Mouse (Mus musculus) frontal cortex, postnatal 14 days (tissue): Measurements from ENCODE around the gene Ncor2.
A peak's percentile ranks its signal among the peaks of the same experiment; 100 is the strongest.
"Not testable (repeated sequence)": the region's sequence is repeated elsewhere in the genome, so short reads cannot be mapped to it uniquely, and the experiment has no call there.

Source experiments
- DNase-seq, 2 experiments: peaks; one replicate each; pipeline ENCODE4 v3.0.0; 2022; ENCODE audit warnings: low spot score in 2 of 2

Gene Ncor2

DNA sequence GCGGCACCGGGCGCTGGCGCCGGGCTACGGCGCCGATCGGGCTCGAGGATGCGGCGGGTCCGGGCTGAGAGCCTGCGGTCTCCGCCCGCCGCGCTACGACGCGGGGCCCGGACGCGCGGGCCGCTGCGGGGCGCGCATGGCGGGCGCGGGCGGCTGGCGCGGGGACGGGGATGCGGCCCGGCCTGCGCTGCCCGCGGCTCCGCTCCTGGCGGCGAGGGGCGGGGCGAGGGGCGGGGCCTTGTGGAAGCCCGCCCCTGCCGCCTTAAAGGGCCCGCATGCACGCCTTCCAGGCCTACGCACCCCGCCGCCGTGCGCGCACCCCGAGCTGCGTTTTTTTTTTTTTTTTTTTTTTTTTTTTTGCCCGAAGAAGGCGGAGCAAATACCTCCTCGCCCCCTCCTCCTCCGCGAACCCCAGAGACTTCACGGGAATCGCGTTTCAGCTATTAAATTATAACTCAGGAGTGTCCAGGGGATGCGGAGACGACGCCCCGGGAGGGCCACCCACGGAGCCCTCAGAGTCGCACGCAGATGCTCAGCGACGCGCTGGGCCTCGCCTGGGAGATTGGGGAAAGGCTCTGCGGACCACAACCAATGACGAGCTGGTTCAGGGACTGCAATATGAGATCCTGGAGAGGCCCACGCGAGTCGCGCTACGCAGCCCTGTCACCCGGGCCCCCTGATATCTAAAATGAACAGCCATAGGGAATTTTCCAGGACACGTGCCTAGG lies at the start of gene Ncor2:
TSS of gene Ncor2 (minus strand) at position 213 of the 728 bp plus-strand sequence.
- DNase-seq: peak; percentile 68 to 77

DNA sequence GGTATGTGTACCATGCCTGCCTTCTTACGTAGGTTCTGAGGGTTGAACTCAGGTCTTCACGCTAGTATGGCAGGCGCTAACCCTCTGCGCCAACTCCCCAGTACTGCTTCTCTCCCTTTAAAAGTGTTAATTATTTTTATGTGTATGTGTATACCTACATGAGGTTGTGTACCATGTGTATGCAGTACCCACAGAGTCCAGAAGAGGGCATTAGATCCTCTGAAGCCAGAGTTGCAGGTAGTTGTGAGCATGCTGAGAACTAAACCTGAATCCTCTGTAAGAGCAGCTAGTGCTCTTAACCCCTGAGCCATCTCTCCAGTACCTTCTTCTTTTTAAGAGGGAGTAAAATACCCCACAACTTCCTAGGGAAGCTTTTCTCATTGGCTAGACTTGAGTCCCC lies 48.7 kb upstream of the Ncor2 start:
- DNase-seq: no peak

DNA sequence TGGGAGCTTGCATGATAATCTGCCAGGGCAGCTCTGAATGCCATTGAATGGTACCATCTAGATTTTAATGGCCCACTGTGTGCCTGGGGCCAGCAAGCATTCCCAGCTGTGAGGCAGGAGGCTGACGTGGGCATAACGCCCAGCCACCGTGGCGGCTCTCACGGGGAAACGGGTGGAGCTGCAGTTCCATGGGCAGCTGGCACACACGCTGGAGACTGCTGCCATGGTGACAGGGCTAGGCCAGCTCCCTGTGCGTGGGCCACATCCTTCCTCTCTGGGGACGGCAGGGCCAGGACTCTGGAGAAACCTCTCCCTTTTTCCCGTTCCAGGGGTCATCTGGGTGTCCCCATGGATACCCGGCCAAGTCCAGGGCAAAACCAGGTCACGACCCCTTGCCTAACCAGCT lies 47.2 kb upstream of the Ncor2 start:
- peak; percentile 75 to 83 for DNase-seq

DNA sequence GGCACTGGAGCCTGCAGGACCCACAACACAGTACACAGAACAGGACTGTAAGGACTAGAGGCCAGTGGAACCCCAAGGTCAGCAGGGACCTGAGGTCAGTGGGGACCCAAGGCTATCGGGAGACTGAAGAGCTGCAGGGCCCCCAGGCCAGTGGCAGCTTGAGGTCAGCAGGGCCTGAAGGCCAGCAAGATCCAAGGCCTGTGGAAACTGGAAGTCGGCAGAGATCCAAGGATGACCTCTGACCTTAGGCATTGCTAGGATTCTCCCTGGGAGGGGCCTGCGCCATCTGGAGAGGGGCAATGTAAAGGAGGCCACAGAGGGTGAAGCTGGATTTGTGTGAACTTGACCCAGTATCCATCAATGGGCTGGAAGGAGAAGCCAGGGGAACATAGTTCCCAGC lies 45.9 kb upstream of the Ncor2 start:
- DNase-seq: no peak

DNA sequence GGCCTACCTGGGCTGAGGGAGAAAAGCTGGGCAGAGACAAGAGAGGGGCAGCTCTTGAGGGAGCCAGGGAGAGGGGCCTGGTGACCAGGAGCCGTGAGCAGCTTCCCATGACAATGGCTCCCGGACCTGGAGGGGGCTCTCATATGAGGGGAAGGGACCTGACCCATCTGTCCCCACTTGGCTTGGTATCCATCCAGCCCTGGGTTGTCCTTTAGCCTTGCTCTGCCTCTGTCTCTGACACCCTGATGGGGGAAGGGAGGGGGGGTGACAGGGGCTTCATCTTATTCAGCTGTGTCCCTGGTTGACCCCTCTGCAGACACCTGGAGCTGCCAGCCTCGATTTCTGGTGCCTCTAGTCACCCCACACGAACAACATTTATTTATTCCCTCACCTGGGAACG lies 44.9 kb upstream of the Ncor2 start:
- no peak for DNase-seq

DNA sequence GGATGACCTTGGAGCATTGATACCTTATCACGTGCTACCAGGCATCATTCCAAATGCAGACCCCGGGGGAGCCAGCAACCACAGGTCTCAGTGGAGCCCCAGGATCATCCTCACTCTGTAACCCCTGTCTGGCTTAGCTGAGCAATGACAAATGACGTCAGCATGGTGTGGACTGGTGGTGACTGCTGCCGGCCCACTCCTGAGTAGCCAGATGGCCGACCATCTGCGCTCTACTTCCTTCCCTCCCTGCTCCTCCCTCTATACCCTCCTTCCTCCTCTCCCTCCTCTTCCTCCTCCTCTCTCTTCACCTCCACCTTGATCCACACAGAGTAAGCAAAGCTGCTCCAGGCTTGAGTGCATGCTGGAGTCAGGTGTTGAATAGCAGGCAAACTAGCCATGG lies 43.7 kb upstream of the Ncor2 start:
- DNase-seq: no peak

DNA sequence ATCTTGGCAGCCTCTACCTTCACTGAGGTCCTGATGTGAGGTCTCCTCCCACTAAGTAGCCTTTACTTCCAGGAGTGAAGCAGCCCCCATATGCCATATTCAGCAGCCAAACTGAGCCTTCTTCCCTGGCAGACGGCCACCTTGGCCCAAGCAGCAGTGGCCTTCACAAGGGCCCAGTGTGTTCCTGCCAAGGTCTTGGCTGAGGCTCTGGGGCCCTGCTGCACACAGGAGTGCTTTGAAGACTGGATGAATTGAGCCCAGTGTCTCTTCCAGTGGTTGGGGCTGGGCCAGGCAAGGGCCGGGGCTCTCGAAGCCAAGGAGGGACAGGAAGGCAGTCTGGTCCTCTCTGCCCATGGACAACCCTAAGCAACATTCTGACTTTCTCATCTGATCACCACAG lies 42.8 kb upstream of the Ncor2 start:
- peak; percentile 63 to 81 for DNase-seq

DNA sequence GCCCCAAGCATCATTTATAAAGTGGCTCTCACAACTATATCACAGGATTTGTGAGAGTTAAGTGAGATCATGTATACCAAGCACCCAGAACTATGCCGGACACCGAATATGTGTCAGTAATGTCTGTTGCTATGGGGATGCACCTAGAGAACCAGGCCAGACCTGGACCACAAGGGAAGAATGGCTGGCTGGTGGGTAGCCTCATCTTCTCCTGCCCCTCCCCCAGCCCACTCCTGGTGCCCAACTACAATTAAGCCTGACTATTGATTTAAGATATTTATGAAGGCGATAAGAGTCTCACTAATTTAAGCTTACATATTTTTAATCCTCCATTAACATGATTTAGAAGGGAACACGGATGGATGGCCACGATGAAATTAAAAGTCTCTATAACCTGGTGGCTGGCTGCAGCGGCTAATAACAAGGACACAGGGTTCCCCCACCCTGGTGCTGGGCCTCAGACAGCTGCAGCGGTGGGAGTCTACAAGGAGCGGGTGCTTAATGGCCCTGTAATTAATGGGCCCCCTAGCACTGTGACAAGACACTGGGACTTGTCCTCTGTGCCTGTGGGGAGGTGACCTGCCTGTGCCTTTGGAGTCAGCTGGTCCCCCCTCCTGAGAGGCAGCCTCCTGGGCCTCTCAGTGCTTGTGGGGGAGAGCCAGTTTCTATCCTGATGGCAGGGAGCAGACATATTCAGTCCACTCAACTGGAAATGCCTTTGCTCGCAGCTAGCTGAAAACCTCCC lies 38.6 kb upstream of the Ncor2 start:
- DNase-seq: no peak

DNA sequence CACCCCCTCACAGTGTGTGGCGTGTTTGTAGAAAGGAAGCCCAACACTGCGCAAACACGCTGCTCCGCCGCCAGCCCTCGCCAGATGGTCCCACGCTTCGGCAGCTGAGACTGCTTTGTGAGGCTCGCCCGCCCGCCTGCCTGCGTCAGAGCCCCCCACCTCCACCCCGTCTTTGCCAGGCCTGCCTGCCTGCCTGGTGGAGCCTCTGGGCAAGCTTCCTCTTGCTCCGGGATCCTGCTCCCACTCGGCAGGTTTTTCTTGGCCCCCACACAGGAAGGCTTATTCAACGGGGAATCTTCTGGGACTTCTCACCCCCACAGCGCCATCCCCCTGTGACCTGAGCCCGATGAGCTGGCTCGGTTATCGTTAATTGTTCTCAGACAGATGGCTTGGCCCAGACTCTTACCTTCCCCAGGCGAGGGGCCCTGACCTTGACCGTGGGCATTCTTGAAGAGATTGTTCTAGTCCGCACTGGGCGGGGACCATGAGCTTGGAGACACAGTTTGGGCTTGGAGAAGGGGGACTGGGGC lies 37.0 kb upstream of the Ncor2 start:
- DNase-seq: peak; percentile 80 to 81

DNA sequence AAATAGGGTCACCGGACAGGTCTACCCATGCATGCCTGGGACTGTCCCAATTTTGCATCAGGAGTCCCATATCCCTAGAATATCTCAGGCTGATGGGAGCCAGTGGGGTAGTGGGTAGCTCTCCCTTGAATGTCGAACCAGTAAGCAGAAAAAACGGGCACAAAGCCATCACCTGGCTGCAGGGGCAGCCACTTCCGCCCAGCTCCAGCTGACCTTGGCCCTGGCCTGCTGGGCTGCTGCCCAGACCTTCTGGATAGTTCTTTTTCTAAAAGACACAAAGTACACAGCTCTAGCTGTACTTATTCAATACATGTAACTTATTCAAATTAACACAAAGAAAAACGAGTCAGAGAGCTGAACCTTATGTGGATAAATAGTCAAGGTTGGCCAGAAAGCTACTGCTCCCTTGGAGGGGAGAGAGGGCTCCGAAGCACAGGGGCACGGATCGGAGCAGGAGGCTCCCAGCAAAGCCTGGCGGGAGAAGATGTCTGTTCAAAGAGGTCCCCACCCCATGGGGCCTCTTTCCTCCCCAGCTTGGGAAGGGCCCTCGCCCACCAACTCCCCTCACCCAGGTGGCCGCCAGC lies 36.4 kb upstream of the Ncor2 start:
- DNase-seq: no peak

DNA sequence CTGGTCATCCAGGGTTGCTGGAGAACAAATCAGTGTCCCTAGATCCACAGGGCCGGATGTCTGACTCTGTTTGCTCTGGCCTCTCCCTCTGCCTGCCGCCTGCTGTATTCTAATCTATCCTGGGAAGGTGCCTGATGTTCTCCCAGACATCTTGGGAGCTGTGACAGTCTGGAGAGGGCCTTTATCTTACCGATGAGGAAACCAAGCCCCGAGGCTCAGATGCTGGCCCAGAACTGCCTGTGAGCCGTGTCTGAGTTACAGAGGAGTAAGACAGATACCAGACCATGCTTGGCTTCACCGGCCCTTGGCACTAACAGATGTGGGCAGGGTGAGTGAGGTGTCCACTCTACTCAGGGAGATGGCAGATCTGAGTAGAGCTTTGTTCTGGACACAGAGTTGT lies 35.0 kb upstream of the Ncor2 start:
- no peak for DNase-seq

DNA sequence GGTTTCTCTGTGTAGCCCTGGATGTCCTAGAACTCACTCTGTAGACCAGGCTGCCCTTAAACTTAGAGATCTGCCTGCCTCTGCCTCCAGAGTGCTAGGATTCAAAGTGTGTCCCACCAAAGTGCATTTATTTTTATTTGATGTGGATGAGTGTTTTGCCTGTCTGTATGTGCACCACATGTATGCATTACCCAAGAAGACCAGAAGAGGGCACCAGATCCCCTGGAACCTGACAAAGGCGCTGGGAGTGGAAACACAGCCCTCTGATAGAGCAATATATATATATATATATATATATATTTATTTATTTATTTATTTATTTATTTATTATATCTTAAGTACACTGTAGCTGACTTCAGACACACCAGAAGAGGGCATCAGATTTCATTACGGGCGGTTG lies 25.9 kb upstream of the Ncor2 start:
- DNase-seq: not testable (repeated sequence)

DNA sequence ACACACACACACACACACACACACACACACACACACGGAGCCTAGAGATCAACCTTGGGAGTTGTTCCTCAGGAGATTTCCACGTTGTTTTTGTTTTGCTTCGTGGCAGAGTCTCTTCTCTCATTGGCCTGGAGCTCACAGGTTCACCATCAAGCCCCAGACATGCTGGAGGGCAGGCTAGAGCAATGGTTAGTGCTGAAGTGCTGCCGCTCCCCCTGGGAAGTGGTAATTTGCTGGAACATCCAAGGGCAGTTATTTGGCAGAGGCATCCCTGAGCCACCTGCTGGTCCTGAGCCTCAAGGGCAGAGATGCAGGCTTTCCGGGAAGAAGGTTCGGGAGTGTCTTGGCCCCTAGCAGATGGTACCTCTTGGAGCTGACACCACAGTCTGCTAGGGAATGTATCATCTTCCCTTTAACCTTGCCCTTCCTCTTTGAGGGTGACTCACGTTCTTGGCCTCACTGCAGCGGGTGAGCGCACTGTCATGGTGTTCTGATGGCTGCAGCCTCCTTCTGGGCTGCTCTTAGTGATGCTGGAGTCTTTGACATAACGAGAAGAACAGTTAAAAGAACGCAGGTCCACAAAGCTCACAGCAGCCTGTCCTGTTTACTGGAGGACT lies 25.3 kb upstream of the Ncor2 start:
- no peak for DNase-seq

DNA sequence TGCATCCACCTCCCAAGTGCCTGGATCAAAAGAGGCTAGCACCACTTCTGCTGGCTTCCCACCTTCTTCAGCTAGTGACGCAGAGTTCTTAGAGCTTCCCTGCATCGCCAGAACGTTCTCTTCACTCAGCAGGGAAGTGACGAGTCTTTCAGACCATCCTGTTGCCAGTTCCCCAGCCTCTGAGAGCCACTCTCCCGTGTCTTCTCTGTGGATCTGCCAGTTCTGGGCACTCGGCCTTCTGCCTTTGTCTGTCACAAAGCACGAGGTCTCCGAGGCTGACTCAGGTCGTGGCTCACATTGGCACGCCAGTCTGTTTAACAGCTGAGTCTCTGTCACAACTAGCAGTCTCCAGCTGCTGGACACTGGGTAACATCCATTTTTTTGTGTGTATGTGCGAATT lies 24.7 kb upstream of the Ncor2 start:
- DNase-seq: peak in 1 of 2 experiments; percentile 39

DNA sequence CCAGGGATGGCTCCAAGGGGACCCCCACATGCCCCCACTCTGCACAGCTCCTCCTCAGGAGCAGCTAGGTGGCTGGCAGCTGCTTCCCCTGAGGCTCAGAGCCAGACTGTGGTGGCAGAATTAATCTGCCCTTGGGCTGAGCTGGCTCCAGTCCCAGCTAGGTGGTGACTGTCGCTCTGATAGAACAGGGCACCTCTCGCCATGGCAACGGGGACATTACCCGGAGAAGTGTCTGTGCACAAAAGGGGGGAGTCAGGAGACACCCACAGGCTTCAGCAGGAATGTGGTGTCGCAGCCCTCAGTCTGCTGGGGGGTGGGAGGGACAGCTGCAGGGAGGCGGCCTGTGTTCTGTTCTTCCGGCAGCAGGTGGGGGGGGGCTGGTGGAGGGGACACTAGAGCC lies 24.1 kb upstream of the Ncor2 start:
- peak in 1 of 2 experiments; percentile 54 for DNase-seq

DNA sequence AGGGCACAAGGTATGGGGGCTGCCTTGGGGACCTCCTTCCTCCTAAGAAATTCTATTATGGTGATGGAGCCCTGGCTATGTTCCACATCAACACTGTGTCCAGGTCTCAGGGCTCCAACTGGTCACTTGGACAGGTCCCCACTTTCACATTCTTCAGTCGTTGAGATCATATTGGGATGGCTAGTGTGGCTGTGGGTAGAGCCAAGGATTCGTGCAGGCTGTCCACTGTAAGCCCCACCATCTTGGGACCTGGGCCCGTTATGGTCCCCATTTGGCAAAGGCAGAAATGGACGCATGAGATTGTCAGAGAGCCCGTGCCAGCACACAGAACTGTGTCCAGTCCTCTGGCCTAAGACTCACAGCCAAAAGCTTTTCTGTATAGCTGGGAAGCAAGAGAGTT lies 23.1 kb upstream of the Ncor2 start:
- DNase-seq: no peak

DNA sequence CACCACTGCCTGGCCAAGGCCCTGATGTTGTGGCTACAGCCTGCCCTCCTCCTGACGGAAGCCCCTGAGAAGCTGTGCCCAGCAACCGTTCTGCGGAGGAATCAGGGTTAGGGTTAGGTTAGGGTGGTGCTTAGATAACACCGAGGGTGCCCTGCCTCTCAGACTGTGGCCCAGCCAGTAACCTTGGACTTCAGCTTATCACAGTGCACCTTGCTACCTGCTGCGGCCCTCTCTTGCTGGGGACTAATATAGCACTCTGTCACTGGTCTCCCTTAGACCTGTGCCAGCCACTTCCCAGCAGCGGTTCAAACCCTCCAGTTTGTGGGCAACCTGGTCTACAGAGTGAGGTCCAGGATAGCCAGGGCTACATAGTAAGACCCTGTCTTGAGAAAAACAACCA lies 20.1 kb upstream of the Ncor2 start:
- no peak for DNase-seq

DNA sequence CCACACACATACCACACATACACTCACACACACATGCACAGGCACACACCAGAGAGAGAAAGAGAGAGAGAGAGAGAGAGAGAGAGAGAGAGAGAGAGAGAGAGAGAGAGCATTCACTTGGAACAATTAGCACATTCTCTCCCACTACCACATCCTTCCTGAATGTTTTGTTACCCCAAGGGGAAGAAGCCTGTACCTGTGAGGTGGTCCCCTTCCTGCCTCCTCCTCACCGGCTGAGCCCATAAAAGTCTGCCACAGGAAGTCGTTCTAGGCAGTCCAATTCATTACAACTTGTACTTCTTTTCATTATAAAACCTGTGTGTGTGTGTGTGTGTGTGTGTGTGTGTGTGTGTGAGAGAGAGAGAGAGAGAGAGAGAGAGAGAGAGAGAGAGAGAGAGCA lies 18.3 kb upstream of the Ncor2 start:
- not testable (repeated sequence) for DNase-seq

DNA sequence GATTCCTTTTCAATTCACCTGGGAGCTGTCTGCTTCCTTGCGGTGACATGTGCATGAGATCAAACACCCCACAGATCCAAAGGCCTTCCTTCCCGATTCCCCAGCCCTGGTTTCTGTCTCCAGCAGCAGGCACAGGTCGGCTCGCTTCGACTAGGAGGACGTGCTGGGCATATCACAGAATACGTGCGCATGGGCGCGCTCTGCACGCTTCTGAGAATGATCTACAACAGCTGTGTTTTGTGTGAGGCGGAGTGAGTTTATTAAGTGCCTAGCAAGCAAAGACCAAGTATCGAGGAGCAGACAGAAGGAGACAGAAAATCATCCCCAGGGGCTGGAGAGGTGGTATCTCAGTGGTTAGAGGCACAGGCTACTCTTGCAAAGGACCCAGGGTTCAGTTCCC lies 17.0 kb upstream of the Ncor2 start:
- no peak for DNase-seq

DNA sequence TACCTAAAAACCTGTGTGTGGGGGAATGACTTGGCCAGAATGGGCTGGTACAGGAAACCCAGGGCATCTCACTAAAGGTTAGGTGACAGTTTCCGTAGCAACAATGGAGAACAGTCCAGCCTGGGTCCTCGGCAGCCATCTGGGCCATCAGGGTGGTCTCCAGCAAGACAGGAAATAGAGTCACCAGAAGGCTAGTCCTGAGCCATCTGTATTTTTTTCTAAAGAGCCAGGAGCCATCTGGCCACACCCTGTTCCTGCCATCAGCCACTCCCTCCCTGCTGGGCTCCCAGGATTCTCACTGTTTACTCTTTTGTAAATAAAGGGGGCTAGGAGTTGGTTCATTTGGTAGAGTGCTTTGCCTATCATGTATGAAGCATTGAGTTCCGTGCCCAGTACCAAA lies 16.1 kb upstream of the Ncor2 start:
- DNase-seq: no peak

DNA sequence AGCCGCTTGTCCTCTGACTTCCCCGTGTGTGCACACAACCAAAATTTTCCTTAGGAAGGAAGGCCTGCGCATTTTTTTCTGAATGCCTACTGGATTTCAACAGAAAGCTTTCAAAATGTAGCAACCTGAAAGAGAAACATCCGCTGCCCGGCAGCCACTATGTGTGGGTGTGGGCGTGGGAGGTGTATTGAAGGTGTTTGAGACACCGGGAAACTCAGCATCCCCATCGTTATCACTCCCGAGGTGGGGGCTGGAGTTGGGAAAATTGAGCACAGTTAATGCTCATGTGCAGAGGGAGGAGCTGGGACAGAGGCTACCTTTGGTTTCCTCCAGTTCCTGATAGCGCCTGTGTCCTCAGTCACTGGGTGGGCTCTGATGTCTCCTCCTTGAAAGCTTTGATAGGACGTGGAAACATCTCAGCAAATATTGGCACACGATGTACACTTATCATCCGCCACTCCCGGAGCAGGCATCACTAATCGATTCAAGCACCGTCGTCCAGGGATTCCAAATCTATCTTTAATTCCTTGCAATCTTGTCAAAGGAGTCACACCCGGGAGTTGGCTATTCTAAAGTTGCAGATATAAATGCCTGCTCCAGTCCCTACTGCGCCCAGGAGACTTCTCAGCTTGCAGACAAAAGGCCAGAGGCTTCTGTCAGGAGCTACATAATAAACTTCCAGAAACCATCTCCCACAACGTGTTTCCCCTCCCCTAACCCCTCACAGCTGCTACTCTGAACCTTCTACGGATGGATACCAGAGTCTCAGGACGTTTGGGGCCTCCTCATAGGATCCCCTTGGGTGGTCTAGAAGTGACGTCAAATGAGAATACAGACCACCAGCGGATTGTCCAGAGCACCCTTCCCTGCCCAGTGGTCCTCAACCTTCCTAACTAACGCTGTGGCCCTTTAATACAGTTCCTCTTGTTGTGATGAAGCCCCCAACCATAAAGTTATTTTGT lies 14.7 kb upstream of the Ncor2 start:
- DNase-seq: no peak
